Mouse (Mus musculus): ENCODE data around the gene Gm49321.
A peak's percentile ranks its signal among the peaks of the same experiment; 100 is the strongest.

The Gm49321 gene

GRCm38 (mm10) chr12:73937353-73937752 lies at the start of gene Gm49321:
Gm49321 (plus strand) TSS chr12:73937653.
- DNase-seq: no peak

GRCm38 (mm10) chr12:73888003-73888783 lies 49.3 kb upstream of the Gm49321 start:
- DNase-seq: no peak

GRCm38 (mm10) chr12:73889571-73889970 lies 47.9 kb upstream of the Gm49321 start:
- DNase-seq: no peak

- no peak for DNase-seq
Observed at GRCm38 (mm10) chr12:73890086-73890485, 47.4 kb upstream of the Gm49321 start.

GRCm38 (mm10) chr12:73892616-73893015 lies 44.8 kb upstream of the Gm49321 start:
- peak; percentile 43 for DNase-seq

GRCm38 (mm10) chr12:73894838-73895237 lies 42.6 kb upstream of the Gm49321 start:
- no peak for DNase-seq

- no peak for DNase-seq
Observed at GRCm38 (mm10) chr12:73895674-73896073, 41.8 kb upstream of the Gm49321 start.

GRCm38 (mm10) chr12:73896471-73896870 lies 41.0 kb upstream of the Gm49321 start:
- DNase-seq: no peak

GRCm38 (mm10) chr12:73898281-73898680 lies 39.2 kb upstream of the Gm49321 start:
- no peak for DNase-seq

GRCm38 (mm10) chr12:73904133-73904934 lies 33.1 kb upstream of the Gm49321 start:
- DNase-seq: no peak

GRCm38 (mm10) chr12:73905041-73905440 lies 32.4 kb upstream of the Gm49321 start:
- DNase-seq: peak; percentile 62

- DNase-seq: no peak
Observed at GRCm38 (mm10) chr12:73905555-73905954, 31.9 kb upstream of the Gm49321 start.

- no peak for DNase-seq
Observed at GRCm38 (mm10) chr12:73907079-73907672, 30.3 kb upstream of the Gm49321 start.

GRCm38 (mm10) chr12:73907673-73908150 lies 29.7 kb upstream of the Gm49321 start:
- peak; percentile 99 for DNase-seq

GRCm38 (mm10) chr12:73908274-73909012 lies 29.0 kb upstream of the Gm49321 start:
- DNase-seq: peak; percentile 81

- DNase-seq: no peak
Observed at GRCm38 (mm10) chr12:73909013-73909575, 28.4 kb upstream of the Gm49321 start.

GRCm38 (mm10) chr12:73918479-73918878 lies 19.0 kb upstream of the Gm49321 start:
- no peak for DNase-seq

- peak; percentile 39 for DNase-seq
Observed at GRCm38 (mm10) chr12:73930266-73930665, 7.2 kb upstream of the Gm49321 start.

GRCm38 (mm10) chr12:73931274-73931673 lies 6.2 kb upstream of the Gm49321 start:
- DNase-seq: peak; percentile 40

GRCm38 (mm10) chr12:73934528-73934927 lies 2.9 kb upstream of the Gm49321 start:
- no peak for DNase-seq

- no peak for DNase-seq
Observed at GRCm38 (mm10) chr12:73939542-73939941, 2.1 kb downstream of the Gm49321 start.

- DNase-seq: no peak
Observed at GRCm38 (mm10) chr12:73948415-73948814, 11.0 kb downstream of the Gm49321 start.

All from kidney, postnatal 14 days (tissue).